Mouse (Mus musculus) neural tube, embryonic 13.5 days (tissue): ENCODE data around the gene Dusp22. TPM values are rescaled to one million over a fixed set of nuclear protein-coding genes. Genes with fewer than 3 reads are reported as not detected.

Source experiments
- ATAC-seq: fragments of 200-750 bp; cut with Nextera tagmentation; 2 replicates; pipeline ENCODE4 v1.8.0; 2017; ENCODE audit warnings: low read depth, mild to moderate bottlenecking, moderate TSS enrichment, moderate library complexity
- H3K27ac ChIP-seq: fragments of 300-500 bp; sonication (generic); replicated peaks from 2 replicates; pipeline ENCODE4 v1.5.1; 2015; ENCODE audit warnings: moderate library complexity, mild to moderate bottlenecking, inconsistent platforms
- H3K27me3 ChIP-seq: fragments of 300-500 bp; sonication (generic); 2 replicates; pipeline ENCODE4 v1.6.1; 2015; ENCODE audit warnings: mild to moderate bottlenecking, inconsistent platforms
- H3K36me3 ChIP-seq: fragments of 300-500 bp; sonication (generic); 2 replicates; pipeline ENCODE4 v1.6.1; 2015; ENCODE audit warnings: mild to moderate bottlenecking, inconsistent platforms
- H3K4me1 ChIP-seq: fragments of 300-500 bp; sonication (generic); replicated peaks from 2 replicates; pipeline ENCODE4 v1.6.1; 2015; ENCODE audit warnings: inconsistent platforms
- H3K4me2 ChIP-seq: fragments of 300-500 bp; sonication (generic); 2 replicates; pipeline ENCODE4 v1.6.1; 2015; ENCODE audit warnings: inconsistent platforms, mild to moderate bottlenecking, moderate library complexity
- H3K4me3 ChIP-seq: fragments of 300-500 bp; sonication (generic); 2 replicates; pipeline ENCODE4 v1.5.1; 2015; ENCODE audit warnings: mild to moderate bottlenecking, inconsistent platforms
- H3K9ac ChIP-seq: fragments of 300-500 bp; sonication (generic); 2 replicates; pipeline ENCODE4 v1.6.1; 2015; ENCODE audit warnings: moderate library complexity, mild to moderate bottlenecking, inconsistent platforms
- H3K9me3 ChIP-seq: fragments of 300-500 bp; sonication (generic); 2 replicates; pipeline ENCODE4 v1.6.1; 2016; ENCODE audit warnings: inconsistent platforms
- WGBS: fragments of 180-500 bp; shearing (Covaris S2); methylation state at CpG from one replicate; pipeline ENCODE4 v1.1.7; 2015; 5-methylcytosine and 5-hydroxymethylcytosine counted together
- polyA plus RNA-seq: library from polyadenylated mRNA; unstranded; fragments of >200 nt; fragmentation: Nextera tagmentation; extraction: Ambion mirVana; gene quantifications from 2 replicates; pipeline ENCODE4 v1.2.1, GENCODE M21; 2015

Dusp22 gene
- 27.2 and 28.2 TPM in 2 replicates for polyA plus RNA-seq

DNA sequence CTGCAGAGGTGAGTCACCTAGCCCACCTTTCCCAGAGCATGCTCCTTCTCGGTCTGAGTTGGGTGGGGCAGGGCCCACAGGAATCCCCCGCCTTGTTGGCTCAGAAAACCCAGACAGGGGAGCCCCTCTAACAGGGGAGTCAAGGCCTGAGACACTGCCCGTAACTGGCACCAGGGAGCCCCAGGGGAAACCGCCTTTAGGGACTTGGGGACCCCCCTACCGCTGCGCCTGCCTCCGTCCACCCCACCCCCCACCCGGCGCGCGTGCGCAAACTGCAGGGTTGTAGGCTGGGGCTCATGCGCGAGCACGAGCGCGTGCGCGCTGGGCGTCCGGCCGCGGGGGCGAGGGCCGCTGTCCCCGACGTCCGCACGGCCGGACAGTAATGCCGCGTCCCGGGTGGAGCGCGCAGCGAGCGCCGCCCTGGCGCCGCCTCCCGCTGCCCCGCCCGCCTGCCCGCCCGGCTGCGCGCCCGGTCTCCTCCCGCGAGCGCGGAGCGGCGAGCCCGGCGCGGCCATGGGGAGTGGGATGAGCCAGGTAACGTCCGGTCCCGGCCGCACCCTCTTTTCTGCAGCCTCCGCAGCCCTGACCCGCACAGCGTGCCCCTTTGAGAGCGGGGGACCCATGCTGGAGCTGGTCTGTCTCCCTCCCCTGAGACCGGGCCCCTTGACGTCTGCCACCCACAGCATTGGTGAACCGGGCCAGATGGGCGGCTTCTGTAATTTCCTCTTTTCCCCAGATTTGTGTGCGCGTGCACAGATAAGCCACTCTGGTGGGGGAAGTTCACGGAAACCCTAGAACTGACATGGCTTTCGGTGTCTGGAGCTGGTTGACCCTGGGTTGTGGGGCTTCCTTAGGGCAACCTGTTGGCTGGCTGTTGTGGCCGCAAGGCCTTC, at the start of gene Dusp22:
Gene Dusp22, plus strand, starts transcription at position 387 of the 893 bp plus-strand sequence.
- peak within 1 kb of the TSS; percentile 62 for H3K27ac ChIP-seq
- H3K4me3 ChIP-seq, result peak within 1 kb of the TSS; percentile 79
- no peaks in the 10 kb centered on the region for H3K9me3 ChIP-seq
- WGBS, result under 1% methylated on average over 73 of the region's 74 CpGs
- H3K9ac ChIP-seq, result peak within 1 kb of the TSS; percentile 84
- H3K4me1 ChIP-seq, result peaks cover 10% of the 10 kb centered on the region
- H3K4me2 ChIP-seq, result peak within 1 kb of the TSS; percentile 74
- peak; percentile 97 for ATAC-seq
- no peaks in the 10 kb centered on the region for H3K36me3 ChIP-seq
- no peaks in the 10 kb centered on the region for H3K27me3 ChIP-seq

DNA sequence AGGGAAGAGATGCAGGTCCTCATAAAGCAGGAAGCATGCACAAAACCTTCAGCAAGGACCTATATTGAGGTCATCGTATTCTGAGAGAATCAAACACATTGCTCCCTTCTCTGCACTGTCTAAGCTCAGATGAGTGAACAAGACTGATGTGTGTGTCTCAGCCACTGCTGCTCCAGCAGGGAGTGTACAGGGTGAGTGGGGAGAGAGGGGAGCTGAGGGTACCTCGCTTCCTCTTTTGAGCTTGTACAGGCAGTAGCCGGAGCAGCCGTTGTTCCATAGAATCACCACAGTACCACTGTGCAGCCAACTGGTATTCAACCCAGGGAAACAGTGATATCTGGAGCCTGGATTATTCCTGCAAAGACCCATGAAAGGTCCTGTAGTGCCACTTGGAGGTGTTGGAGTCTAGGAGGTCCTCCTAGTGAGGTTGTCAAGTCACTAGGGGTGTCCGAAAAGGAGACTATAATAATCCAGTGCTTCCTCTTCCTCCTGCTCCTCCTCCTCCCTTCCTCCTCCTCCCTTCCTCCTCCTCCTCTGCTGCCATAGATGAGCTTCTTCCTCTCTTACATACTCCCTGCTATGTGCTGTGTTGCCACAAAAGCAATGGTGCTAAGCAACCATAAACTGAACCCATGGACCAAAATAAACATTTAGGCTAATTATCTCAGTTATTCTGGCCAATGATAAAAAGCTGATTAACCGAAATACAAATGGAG, 47.6 kb upstream of the Dusp22 start:
- H3K4me3 ChIP-seq, result no peak overlapping the region
- 90% methylated on average over 6 of the region's 6 CpGs for WGBS
- no peak overlapping the region for H3K27ac ChIP-seq
- no peak overlapping the region for H3K4me2 ChIP-seq
- no peaks in the 10 kb centered on the region for H3K36me3 ChIP-seq
- ATAC-seq, result no peak
- H3K27me3 ChIP-seq, result no peaks in the 10 kb centered on the region
- H3K9me3 ChIP-seq, result no peaks in the 10 kb centered on the region
- H3K9ac ChIP-seq, result no peak overlapping the region
- H3K4me1 ChIP-seq, result no peaks in the 10 kb centered on the region

DNA sequence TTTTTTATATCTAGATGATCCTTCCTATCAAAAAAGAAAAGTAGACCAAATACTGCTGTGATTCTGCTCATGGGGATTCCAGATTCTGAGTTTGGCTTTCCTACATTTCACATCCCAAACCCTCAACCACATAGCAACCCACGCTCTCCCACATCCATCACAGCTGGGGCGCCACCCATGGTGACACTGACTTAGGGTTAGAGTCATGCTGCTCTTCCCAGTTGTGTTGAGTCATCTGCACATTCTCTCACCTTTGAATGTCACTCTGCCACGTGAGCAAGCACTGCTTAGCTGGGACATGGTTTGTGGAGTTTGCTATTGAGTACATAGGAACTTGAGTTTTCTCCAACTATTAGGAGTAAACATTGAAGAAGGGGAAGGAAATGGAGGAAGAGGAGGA, 40.1 kb upstream of the Dusp22 start:
- ATAC-seq, result no peak

DNA sequence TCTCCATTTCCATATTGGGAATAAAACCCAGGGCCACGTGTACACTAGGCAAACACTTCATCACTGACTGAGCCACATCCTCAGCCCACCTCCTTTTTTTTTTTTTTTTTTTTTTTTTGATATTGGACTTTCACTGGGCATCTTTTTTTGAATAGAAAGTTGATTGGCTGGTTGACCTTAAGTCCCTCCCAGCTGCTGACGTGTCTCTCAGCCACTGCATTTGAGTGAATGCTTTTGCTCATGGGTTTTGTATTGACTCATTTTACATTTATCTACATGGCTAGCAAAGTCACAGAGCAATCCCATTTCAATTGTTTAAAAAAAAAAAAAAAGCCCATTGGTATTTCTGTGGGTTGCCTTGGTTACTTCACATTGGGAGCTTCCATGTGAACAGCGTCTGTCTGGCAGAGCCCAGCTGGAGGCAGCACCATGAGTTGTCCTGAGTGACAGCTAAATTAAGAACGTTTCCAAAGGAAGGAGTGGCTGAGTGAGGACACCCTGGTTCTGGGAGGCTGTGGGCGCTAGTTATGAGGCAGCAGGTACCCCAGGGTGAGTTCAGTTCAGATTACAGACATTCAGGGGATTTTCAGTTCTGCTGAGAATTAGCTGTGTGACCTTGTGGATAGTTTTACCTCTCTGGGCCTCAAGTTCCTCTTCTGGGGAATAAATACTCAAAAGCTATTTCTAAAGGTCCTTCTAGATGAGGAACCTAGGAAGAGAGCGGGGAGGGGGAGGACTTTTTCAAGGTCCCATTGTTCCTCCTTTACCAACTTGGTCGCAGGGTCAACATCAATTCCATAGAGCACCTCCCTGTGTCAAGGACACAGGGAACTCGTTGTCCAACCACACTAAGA, 31.4 kb upstream of the Dusp22 start:
- no peaks in the 10 kb centered on the region for H3K4me1 ChIP-seq
- H3K9ac ChIP-seq, result no peak overlapping the region
- no peaks in the 10 kb centered on the region for H3K27me3 ChIP-seq
- no peak for ATAC-seq
- 51% methylated on average over 8 of the region's 8 CpGs for WGBS
- H3K4me2 ChIP-seq, result no peak overlapping the region
- no peaks in the 10 kb centered on the region for H3K36me3 ChIP-seq
- H3K9me3 ChIP-seq, result no peaks in the 10 kb centered on the region
- no peak overlapping the region for H3K27ac ChIP-seq
- no peak overlapping the region for H3K4me3 ChIP-seq

More for the DNA sequence above, 40.1 kb upstream of the Dusp22 start:
- H3K27me3 ChIP-seq, result no peaks in the 10 kb centered on the region
- H3K4me3 ChIP-seq, result no peak overlapping the region
- H3K27ac ChIP-seq, result no peak overlapping the region
- no peaks in the 10 kb centered on the region for H3K36me3 ChIP-seq
- H3K9ac ChIP-seq, result no peak overlapping the region
- 65% methylated on average over 3 of the region's 3 CpGs for WGBS
- H3K9me3 ChIP-seq, result no peaks in the 10 kb centered on the region
- H3K4me1 ChIP-seq, result no peaks in the 10 kb centered on the region
- H3K4me2 ChIP-seq, result no peak overlapping the region

DNA sequence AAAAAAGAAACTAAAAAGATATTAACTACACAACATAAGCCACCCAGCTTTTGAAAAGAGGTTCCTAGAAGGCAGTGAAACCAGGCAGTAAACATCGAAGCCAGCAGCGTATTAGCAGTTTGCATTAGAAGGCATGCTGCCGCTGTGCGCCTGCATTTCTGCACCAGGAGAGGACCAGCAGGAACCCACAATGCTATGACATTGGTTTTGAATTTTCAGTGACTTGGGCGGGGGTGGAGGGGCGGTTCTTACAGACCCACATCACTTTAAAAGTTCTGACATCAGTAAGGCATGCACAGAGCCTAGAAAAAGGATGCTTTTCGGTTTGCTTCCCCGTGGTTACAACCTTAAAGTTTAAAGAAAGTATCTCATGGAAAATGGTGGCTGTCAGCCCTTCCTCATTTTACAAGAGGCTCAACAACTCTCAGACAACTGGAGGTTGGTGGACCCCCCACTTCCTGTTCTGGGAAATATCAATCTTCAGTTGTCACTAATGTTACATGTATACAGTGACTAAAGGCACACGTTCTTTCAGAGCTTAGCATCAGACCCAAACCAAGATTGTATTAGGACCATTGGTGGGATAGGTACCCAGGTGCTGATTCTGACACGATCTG, 29.9 kb upstream of the Dusp22 start:
- no peak overlapping the region for H3K27ac ChIP-seq
- no peak overlapping the region for H3K4me2 ChIP-seq
- H3K9me3 ChIP-seq, result no peaks in the 10 kb centered on the region
- 89% methylated on average over 10 of the region's 10 CpGs for WGBS
- no peak overlapping the region for H3K9ac ChIP-seq
- no peaks in the 10 kb centered on the region for H3K27me3 ChIP-seq
- H3K4me3 ChIP-seq, result no peak overlapping the region
- no peaks in the 10 kb centered on the region for H3K36me3 ChIP-seq
- H3K4me1 ChIP-seq, result no peaks in the 10 kb centered on the region
- no peak for ATAC-seq

DNA sequence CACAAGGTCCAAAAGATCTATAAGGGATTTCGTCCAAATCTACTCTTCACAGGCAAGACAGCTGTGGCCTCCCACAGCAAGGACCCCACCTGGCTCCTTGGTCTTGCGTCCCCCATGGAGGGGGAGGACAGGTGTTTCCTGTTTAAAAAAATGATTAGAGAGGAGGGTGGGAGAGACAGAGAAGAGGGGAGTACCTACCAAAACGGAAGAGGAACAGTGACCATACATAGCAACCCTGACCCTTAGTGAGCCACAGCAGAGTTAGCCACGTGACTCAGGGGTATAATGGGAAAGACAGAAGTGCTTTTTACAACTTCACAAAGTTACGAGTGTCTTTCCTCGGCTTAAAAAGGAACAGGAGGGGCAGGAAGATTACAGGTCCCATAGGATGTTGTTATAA, 26.8 kb upstream of the Dusp22 start:
- no peaks in the 10 kb centered on the region for H3K9me3 ChIP-seq
- no peak overlapping the region for H3K4me2 ChIP-seq
- H3K27me3 ChIP-seq, result no peaks in the 10 kb centered on the region
- H3K36me3 ChIP-seq, result no peaks in the 10 kb centered on the region
- WGBS, result 71% methylated on average over 6 of the region's 6 CpGs
- H3K27ac ChIP-seq, result no peak overlapping the region
- H3K4me3 ChIP-seq, result no peak overlapping the region
- H3K4me1 ChIP-seq, result no peaks in the 10 kb centered on the region
- ATAC-seq, result no peak
- no peak overlapping the region for H3K9ac ChIP-seq

DNA sequence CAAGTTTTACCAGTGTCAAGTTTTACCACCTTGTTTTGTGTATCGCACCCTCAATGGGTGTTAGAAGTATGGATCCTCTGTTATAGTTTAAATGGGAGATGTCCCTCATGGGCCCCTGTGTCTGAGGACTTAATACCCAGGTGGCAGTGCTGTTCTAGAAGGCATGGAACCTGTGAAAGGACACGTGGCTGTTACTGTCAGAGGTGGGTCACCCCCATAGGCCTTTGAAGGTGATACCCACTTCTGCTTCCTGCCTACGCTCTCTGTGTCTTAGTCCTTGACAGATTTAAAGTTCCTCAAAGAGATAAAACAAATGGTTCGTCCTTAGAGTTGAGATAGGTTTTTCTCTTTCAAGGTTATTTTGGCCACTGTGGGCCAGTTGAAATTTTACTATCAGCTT, 23.3 kb upstream of the Dusp22 start:
- H3K27ac ChIP-seq, result no peak overlapping the region
- H3K4me3 ChIP-seq, result no peak overlapping the region
- WGBS, result 83% methylated on average over 4 of the region's 4 CpGs

DNA sequence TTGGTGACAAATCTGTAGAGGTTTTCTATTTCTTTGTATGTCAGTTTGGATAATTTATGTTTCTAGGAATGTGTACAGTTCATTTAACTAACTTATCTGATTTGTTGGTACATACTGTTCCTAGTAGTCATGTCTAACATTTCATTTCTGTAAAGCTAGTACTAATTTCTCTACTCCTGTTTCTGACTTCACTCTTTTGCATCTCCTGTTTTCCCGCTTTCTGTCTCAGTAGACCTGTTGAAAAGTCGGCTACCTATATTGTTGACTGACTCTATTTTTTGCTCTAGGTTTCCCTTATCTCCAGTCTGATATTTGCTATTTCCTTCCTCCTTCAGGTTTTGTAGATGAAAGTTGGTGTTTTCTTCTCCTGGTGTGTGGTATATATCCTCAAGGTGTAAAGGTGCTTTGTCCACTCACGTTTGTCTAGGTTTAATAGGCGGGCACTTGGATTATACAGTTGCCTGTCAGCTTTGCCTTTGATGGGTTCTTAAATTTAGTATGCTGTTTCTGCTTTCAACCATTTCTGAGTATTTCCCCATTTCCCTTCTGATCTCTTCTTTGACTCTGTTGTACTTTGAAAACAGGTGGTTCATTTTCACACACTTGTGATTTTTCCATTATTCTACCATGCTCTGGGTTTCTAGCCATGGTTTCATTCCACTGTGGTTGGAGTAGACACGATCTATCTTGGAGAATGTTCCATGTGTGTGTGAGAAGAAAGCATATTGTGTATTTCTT, 21.3 kb upstream of the Dusp22 start:
- Histone ChIP-seq H3K27me3 (no peaks in the 10 kb centered on the region), H3K4me1 (no peaks in the 10 kb centered on the region), H3K27ac (no peak overlapping the region), H3K9me3 (no peaks in the 10 kb centered on the region), H3K4me3 (no peak overlapping the region), H3K4me2 (no peak overlapping the region), H3K9ac (no peak overlapping the region), H3K36me3 (no peaks in the 10 kb centered on the region)
- ATAC-seq, result no peak
- WGBS, result 90% methylated on average over 5 of the region's 5 CpGs

More for the DNA sequence above, 23.3 kb upstream of the Dusp22 start:
- Histone ChIP-seq H3K9ac (no peak overlapping the region), H3K9me3 (no peaks in the 10 kb centered on the region), H3K4me1 (no peaks in the 10 kb centered on the region), H3K36me3 (no peaks in the 10 kb centered on the region), H3K4me2 (no peak overlapping the region), H3K27me3 (no peaks in the 10 kb centered on the region)
- ATAC-seq, result no peak

DNA sequence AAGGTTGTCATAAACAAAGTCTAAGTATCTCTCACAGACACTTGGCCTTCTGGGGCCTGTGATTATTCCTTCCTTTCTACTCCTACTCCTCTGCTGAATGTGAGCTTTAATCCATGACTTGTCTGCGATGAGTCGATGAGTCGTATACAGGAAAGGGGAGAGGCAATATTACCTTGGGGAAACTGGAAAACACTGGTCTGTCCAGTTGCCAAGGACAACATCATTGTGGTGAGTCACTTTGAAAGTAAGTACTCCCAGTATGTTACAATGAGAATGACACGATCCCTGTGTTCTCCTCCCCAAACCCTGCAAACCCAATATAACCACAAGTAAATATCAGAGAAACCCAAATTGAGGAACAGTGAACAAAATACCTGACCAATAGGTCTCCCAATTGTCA, 17.7 kb upstream of the Dusp22 start:
- Histone ChIP-seq H3K4me2 (no peak overlapping the region), H3K9ac (no peak overlapping the region), H3K4me3 (no peak overlapping the region), H3K9me3 (no peaks in the 10 kb centered on the region), H3K27me3 (no peaks in the 10 kb centered on the region), H3K36me3 (no peaks in the 10 kb centered on the region), H3K4me1 (no peaks in the 10 kb centered on the region), H3K27ac (no peak overlapping the region)
- no peak for ATAC-seq
- WGBS, result 83% methylated on average over 4 of the region's 4 CpGs

DNA sequence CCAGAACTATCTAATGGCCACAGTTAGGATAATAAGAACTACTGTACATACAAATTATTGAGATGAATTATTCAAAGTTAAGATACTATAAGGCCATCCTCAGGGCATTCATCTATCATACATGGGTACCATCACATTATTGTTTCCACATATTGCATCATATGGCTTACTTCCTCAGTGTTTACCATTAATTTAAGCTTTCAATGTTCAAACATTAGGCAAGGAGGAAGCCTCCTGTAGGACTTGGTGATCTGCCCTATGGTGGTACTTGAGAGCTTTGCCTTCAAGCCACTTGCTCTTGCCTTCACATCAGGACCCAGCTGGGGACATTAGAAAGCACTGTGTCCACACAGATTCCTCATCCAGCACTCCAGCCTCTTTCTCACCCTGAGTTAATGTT, 11.3 kb upstream of the Dusp22 start:
- no peak for ATAC-seq
- Histone ChIP-seq H3K9me3 (no peaks in the 10 kb centered on the region), H3K27me3 (no peaks in the 10 kb centered on the region), H3K27ac (no peak overlapping the region), H3K4me1 (no peaks in the 10 kb centered on the region), H3K4me2 (no peak overlapping the region), H3K36me3 (no peaks in the 10 kb centered on the region), H3K4me3 (no peak overlapping the region), H3K9ac (no peak overlapping the region)

DNA sequence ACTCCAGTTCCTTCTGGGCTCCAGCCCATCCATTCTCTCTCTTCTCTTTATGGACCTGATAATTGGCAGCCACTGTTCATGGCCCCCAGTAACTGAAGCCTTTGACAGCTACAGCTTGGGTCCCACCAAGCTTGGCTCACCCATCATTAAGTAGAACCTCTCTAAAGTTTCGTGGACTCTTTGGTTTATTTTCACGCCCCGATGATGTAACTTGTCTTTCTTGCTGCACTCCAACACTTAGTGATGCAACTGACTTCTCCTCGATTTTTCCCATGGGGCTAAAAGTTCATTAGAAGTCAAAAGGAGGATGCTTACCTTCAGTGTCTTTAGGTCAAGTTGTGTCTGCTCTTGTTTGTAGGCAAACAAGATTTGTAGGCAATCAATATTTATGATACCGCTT, 10.6 kb upstream of the Dusp22 start:
- WGBS, result 92% methylated on average over 5 of the region's 5 CpGs
- Histone ChIP-seq H3K9me3 (no peaks in the 10 kb centered on the region), H3K4me2 (no peak overlapping the region), H3K27me3 (no peaks in the 10 kb centered on the region), H3K36me3 (no peaks in the 10 kb centered on the region), H3K4me1 (no peaks in the 10 kb centered on the region), H3K9ac (no peak overlapping the region), H3K27ac (no peak overlapping the region), H3K4me3 (no peak overlapping the region)
- ATAC-seq, result no peak
